Mouse (Mus musculus) kidney, postnatal 10 days (tissue): Measurements from ENCODE around the gene Hist1h2af.

Source experiments
- DNase-seq: peaks from one replicate; pipeline ENCODE4 v3.0.0; 2021; ENCODE audit warnings: mixed read lengths

Gene Hist1h2af

GRCm38 (mm10) chr13:23581408-23582218 is 47.9 kb downstream of the Hist1h2af start, which contains the start of gene Hist1h4d:
Gene Hist1h4d, plus strand, starts transcription at chr13:23581598.
- DNase-seq, result peak; percentile 94

DNA sequence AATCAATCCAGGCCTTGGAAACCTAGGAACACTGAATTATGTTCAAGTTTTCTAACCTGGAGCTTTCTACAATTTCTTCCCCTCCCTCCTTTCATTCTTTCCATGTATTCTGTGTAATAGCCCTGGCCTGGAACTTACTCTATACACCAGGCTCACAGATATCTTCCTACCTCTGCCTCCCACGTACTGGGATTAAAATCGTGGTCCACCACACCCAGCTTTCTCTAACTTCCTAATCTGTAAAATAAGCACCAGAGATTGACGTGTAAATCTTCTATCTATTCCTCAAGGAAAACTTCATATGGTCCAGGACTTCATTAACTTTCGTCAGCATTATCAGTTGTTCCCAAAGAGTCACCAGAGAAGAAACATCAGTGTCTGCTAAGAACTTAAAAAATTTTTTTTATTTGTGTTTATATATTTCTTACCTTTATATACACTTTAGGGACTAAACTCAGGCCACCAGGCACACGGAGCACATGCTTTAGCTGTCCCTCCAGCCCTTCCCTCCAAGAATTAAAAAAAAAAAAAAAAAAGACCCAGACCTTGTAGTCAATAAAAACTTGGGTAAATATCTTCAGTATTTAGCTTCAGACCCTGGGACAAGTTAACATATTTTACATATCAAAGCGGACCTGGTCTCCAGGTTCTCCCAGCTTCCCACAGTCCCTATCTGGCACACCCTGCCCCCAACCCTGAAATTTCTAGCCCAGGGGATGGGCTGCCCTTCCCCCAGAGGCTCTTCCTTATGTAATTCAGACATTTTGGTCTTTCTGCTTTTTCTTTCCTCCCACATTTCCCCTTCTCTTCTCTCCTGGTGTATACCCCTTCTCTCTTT is 48.7 kb downstream of the Hist1h2af start:
- no peak for DNase-seq

DNA sequence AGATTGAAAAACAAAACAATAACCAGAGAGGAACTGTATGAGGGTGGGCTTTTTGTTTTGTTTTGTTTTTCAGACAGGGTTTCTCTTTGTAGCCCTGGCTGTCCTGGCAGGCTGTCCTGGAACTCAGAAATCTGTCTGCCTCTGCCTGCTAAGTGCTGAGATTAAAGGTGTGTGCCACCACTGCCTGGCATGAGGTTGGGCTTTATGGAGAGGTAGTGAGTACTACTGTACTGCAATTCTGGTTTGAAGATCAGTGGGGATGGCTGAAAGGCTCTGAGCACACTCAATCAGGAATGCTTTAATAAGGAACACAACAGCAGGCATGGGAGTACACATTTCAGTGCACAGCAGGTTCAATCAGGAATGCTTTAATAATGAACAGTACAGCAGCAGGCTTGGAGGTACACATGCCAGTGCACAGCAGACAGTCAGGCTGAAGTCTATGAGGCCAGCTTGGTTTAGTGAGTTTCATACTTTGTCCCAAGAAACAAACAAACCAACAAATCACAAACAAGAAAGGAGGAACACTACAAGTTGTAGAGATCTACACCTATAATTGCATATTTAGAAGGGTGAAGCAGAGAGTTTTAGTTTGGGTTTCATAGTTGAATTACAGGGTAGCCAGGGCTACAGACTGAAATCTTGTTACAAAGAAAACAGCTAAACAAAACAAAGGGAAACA is 49.8 kb downstream of the Hist1h2af start:
- DNase-seq, result no peak
